Mouse (Mus musculus) MN1 (cell line): ENCODE results near the gene Zdhhc14.

Experiments
- DNase-seq: peaks from one replicate; pipeline ENCODE4 v3.0.0-alpha.2; 2016; ENCODE audit warnings: low spot score

The Zdhhc14 gene

GRCm38 (mm10) chr17:5785238-5785637, 292.9 kb downstream of the Zdhhc14 start:
- no peak for DNase-seq

GRCm38 (mm10) chr17:5792164-5792791, 299.9 kb downstream of the Zdhhc14 start:
- no peak for DNase-seq

- DNase-seq = no peak
Measured at GRCm38 (mm10) chr17:5793593-5793992, 301.2 kb downstream of the Zdhhc14 start.

- no peak for DNase-seq
Measured at GRCm38 (mm10) chr17:5794276-5794675, 301.9 kb downstream of the Zdhhc14 start.

GRCm38 (mm10) chr17:5795369-5795768, 303.0 kb downstream of the Zdhhc14 start:
- DNase-seq = no peak

GRCm38 (mm10) chr17:5795878-5796277, 303.5 kb downstream of the Zdhhc14 start:
- DNase-seq = peak; percentile 89

- peak; percentile 68 for DNase-seq
Measured at GRCm38 (mm10) chr17:5797124-5797760, 304.9 kb downstream of the Zdhhc14 start.

- peak; percentile 79 for DNase-seq
Measured at GRCm38 (mm10) chr17:5798221-5798801, 306.0 kb downstream of the Zdhhc14 start.

GRCm38 (mm10) chr17:5798900-5799299, 306.5 kb downstream of the Zdhhc14 start:
- no peak for DNase-seq

- DNase-seq = peak; percentile 30
Measured at GRCm38 (mm10) chr17:5799396-5800021, 307.2 kb downstream of the Zdhhc14 start.

- DNase-seq = peak; percentile 33
Measured at GRCm38 (mm10) chr17:5800254-5800653, 307.9 kb downstream of the Zdhhc14 start.

- peak; percentile 11 for DNase-seq
Measured at GRCm38 (mm10) chr17:5800824-5801560, 308.6 kb downstream of the Zdhhc14 start.

GRCm38 (mm10) chr17:5801761-5802655, 309.7 kb downstream of the Zdhhc14 start:
- no peak for DNase-seq

- no peak for DNase-seq
Measured at GRCm38 (mm10) chr17:5802656-5802955, 310.2 kb downstream of the Zdhhc14 start.
